Mouse (Mus musculus) kidney, postnatal 14 days (tissue): ENCODE measurements at regions not wholly inside any gene's neighbourhood (a gene's known extent, or its start where the extent isn't known, plus 50 kb on each side); places are given as distances from the start of the nearest gene placed in this dataset.

Source experiments
- DNase-seq: peaks from one replicate; pipeline ENCODE4 v3.0.0; 2022; ENCODE audit warnings: mixed read lengths

GRCm38 (mm10) chr12:29124079-29124668 lies 372.6 kb downstream of the Eipr1 start:
- DNase-seq: no peak

DNA sequence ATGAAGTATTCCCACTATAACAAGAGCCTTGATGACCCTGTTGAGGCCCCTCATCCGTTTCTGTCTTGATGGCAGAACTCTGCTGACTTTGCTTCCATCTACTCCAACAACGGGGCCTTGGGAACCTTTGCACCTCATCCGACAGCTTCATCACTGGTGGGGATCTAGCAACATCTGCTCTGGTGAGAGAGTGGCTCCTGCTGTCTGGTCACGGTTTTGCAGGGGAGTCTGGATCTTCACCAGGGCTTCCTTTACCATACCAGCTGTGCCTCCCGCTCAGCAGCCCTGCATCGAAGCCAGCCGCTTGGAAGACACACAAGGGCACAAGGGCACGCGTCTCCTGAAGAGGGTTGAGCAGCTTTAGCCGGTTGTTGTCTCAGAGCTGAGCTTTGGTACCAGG lies 377.2 kb downstream of the Eipr1 start:
- DNase-seq: peak; percentile 41

GRCm38 (mm10) chr12:29129331-29129730 lies 377.7 kb downstream of the Eipr1 start:
- DNase-seq: no peak

GRCm38 (mm10) chr12:29134326-29134725 lies 382.7 kb downstream of the Eipr1 start:
- no peak for DNase-seq

DNA sequence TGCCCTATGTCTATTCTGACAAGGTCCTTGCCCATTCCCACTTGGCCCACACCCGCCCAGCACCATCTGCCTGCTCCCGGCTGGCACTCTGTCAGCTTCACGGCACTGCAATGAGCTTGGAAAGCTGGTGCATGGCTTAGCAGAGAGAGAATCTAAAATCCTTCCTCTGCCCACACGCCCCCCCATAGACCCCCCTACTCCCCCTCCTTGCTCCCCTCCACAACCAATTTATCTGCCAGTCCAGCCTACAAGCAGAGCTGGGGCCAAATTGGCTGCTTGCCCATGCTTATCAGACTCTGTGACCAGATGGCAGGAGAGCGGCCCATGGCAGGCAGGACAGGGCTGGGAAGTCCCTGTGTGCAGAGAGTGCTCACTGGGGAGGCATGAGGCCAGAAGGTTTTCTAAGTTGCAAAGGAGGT lies 385.3 kb downstream of the Eipr1 start:
- peak; percentile 15 for DNase-seq

DNA sequence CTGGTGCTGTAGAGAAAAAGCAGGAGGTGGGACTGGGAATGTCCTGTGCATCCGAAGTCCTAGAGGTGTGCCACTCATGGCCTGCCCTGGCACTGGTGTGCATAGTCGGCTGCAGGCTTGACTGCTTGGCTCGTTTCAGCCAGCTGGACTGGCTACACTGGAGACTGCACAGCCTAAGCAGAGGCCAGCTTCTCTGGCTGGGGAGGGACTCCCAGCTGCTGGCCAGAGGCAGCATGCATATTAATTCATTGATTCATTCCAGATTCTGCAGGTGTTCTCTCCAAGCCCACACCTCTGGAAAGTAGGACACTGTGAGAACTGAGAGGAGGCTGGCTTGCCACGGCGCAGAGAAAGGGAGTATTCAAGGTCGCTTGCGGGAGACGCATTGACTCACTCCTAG lies 385.9 kb downstream of the Eipr1 start:
- peak; percentile 3 for DNase-seq

DNA sequence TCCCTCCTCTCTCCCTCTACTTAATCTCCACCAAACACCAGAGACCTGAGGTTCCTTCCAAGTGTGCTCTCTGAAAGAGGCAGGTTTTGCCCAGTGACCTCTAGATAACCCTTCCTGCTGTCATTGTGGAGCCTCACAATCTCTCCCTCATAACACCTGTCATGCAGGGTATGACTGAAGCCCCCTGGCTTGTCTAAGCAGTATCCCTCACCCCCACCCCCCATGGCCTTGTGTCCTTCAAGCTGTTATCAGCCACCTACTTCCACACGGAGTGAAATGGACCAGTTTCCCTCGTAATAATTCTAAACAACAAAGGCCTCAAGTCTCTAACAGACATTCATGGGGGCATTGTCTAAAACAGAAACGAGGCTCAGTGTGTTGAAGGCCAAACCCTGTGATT lies 387.6 kb upstream of the Myt1l start:
- DNase-seq: no peak

DNA sequence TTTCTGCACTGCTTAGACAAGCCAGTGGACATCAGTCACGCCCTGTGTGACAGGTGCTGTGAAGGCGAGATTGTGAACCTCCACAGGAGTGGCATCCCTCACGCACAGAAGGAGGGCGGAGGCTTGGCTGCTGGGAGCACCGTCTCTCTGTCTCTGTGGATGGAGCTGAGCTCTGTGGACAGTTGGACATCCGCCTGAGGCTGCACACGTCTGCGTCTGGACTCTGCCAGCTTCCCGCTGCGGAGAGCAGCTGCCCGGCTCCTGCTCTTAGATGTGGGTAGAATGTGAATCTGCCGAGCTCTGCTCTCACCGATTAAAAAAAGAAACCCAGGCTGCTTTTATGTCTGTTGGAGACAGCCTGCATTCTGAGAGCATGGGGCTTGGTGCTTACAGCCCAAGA lies 387.1 kb upstream of the Myt1l start:
- DNase-seq: no peak

DNA sequence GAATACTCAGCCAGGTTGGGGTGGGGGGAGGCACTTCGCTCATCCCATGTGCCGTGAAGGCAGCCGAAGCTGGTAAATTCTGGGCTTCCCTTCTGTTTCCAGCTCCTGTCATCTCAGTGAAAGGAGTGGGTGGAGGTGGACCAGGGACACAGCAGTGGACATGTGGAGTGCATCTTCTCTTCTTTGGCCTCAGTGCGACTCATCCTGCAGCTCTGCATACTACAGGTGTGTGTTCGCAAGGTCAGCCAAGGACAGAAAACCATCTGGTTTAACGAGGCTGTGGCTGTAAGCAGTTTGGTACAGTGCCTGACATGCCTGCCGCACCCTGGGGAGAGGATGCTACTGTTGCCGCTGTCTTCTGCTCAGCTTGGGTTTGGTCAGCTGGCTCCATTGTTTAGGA lies 386.3 kb upstream of the Myt1l start:
- DNase-seq: no peak

GRCm38 (mm10) chr12:29143297-29143696 lies 384.9 kb upstream of the Myt1l start:
- DNase-seq: no peak

- DNase-seq: no peak
These were observed 367.3 kb upstream of the Myt1l start for GRCm38 (mm10) chr12:29160920-29161319.

GRCm38 (mm10) chr12:29161546-29161945 lies 366.6 kb upstream of the Myt1l start:
- no peak for DNase-seq

DNA sequence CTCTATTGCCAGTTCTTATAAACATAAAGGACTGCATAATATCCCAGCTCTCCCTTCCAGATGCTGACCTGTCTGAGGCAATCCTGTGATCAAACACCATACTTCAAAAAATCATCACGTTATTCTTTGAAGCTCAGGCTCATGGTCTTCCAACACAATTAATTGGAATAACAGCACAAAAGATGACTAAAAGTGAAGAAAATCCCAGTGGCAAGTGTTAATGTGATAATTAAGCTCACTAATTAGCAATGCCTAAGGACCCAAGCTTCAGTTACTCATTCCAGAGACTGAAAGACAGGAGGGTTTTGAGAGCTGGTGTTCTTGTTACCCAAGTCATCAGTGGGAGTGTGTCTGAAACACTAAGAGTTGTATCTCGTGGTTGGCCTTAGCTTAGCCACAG lies 363.5 kb upstream of the Myt1l start:
- no peak for DNase-seq

- no peak for DNase-seq
These were observed 361.9 kb upstream of the Myt1l start for GRCm38 (mm10) chr12:29166316-29166715.

- no peak for DNase-seq
These were observed 360.3 kb upstream of the Myt1l start for GRCm38 (mm10) chr12:29167922-29168321.

- no peak for DNase-seq
These were observed 352.3 kb upstream of the Myt1l start for GRCm38 (mm10) chr12:29175698-29176440.

DNA sequence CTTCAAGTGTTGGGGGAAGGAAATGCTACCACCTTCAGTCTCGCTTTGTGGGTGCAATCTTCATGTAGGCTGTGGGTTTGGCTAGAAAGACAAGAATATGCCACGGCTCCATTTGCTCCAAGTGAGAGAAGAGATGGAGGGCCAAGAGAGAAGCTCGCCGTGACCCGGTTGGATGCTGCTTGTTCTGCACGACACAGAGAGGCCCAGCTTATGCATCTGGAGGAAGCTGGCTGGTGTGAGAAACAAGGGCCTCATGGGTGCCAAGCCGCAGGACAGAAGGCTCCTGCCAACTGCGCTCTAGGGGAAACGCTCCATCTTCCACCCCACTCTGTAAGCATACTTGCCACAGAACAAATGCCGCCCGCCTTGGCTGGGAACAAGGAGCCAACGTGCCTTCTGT lies 351.0 kb upstream of the Myt1l start:
- DNase-seq: no peak

DNA sequence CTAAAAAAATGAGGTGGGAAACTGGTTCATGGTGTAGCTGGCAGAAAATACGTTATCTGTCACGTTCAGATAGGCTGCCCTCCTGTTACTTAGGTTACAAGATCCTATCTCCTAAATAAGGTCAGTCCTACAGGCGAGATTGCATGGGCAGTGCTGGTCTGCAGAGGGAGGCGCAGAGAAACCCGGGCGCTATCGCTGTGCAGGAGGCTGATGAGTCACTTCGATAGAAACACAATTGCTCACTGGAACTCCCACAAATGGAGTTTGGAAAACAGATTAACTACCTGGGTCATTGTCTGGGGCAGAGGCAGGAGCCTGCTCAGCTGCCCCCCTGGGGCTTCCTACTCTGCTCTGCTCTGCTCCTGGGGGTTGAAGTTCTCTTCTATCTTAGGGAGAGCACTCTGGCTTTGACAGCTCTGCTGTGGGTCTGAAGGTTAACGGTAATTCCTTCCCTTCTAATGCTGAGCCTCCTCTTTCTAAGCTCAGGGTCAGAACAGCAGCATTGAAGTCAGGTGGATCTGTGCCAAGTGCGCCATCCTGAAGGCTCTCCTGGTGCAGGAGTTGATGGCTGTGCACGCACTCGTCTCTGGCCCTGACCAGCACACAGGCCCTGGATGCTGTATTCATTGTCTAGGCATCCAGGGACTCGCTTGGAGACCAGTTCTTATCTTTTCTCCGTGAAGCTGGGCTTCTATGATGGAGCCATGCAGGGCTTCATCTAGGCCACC lies 349.9 kb upstream of the Myt1l start:
- DNase-seq: no peak

DNA sequence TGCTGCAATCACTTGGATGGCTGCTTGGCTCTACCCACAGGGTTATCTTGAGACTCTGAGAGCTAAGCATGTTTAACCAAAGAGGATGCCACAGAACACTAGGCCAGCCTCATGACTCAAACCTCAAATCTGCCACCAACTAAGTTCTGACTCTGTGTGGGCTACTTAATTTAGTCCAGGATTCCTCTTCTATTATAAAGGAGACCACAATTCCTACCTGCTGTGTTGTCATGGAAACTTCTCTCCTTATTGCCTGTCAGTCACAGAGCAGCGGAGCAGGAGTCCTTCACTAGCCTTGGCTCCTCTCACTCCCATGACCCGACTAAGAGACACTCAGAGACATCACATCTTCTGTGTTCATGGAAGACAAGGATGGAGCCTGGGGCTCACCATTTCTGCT lies 348.8 kb upstream of the Myt1l start:
- DNase-seq: no peak

GRCm38 (mm10) chr12:29180576-29180975 lies 347.6 kb upstream of the Myt1l start:
- no peak for DNase-seq

DNA sequence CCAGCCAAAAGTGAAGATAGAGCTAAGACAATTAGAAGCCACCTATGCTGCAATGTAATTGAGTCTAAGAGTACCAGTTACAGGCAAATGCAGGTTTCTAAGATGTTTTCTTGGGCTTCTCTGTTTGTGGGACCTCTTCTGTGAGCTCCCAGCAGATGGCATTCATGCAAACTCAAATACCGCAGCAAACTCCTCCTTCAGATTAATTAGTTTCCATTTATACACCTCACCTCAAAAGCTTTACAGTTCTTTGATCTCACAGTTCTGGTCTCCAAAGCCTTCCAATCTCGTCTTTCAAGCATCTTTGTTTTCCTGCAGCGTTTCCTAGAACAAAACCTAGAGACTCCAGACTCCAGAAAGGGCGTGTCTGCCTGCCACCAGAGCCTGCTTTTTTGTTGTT lies 340.6 kb upstream of the Myt1l start:
- no peak for DNase-seq

GRCm38 (mm10) chr12:29192391-29192790 lies 335.8 kb upstream of the Myt1l start:
- DNase-seq: no peak

DNA sequence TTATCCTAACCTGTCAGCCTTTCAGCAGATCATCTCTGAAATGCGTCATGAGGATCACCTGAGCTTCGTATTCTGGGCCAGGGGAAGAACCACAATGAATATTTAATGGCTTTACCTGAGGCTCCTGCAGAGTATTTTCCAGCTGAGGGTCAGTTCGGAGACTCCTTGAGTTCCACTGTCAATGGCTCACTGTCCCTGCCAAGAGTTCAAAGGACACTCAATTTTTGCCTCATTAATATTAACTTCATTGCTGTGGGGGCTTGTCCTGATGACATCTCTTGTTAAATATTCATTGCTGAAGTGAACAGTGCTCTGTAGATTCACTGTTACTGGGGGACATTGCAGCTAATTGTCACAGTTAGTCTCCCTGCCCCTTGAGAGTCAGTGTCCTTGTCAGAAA lies 316.2 kb upstream of the Myt1l start:
- DNase-seq: peak; percentile 17

DNA sequence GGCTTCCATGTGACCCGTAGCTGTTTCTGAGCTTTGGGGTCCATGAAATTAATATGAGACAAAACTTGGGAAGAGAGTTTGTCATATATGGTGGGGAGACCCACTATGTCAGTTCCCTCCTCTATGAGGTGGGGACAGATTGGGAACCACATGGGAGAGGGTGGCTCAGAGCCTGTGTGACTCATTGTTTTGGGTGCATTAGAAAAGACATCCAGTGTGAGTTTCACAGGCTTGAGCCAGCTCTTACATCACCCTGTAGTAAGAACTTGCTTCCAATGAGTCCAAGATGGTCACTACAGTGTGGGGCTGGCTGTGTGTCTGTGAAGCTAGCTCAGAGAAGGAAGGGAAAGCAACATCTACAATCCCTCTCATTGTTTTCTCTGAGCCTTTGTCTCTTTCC lies 314.6 kb upstream of the Myt1l start:
- no peak for DNase-seq
